Mouse (Mus musculus): ENCODE data around the gene Dhfr.
A peak's percentile ranks its signal among the peaks of the same experiment; 100 is the strongest.
"Not testable (repeated sequence)": the region's sequence is repeated elsewhere in the genome, so short reads cannot be mapped to it uniquely, and the experiment has no call there.

The Dhfr gene

GRCm38 (mm10) chr13:92354456-92355271 is at the start of gene Dhfr, which contains the start of gene Msh3:
TSS of gene Dhfr (plus strand) at chr13:92354726.
TSS of gene Msh3 (minus strand) at chr13:92355003.
- peak; percentile 95 to 97 for DNase-seq (ENCODE audit: low spot score in 2 of 2)

- no peak for DNase-seq (ENCODE audit: low spot score in 2 of 2)
Measured at GRCm38 (mm10) chr13:92305680-92306079, 48.8 kb upstream of the Dhfr start, which contains the start of gene Gm20379. TSS of gene Gm20379 (plus strand) at chr13:92305980.

GRCm38 (mm10) chr13:92314613-92315012 is 39.9 kb upstream of the Dhfr start:
- no peak for DNase-seq (ENCODE audit: low spot score in 2 of 2)

GRCm38 (mm10) chr13:92320770-92321169 is 33.8 kb upstream of the Dhfr start:
- peak in 1 of 2 experiments; percentile 10 for DNase-seq (ENCODE audit: low spot score in 2 of 2)

DNA sequence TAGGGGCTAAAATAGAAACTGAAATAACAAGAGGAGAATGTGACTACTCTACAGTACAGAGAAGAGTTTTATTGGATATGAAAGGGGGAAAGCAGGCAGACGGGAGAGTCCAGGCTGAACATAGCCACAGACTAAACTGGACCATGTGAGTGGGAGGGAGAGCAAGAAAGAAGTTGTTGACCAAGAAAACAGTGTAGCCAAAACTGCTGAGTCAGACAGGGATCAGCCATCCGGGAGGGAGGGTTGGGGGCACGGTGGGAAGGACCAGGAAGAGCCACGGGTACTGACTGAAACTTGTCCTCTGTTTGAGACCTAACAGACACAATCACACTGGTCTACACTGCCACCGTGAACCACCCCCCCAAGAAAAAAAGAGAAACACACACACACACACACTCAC is 28.5 kb upstream of the Dhfr start:
- no peak for DNase-seq (ENCODE audit: low spot score in 2 of 2)

- no peak for DNase-seq (ENCODE audit: low spot score in 2 of 2)
Measured at GRCm38 (mm10) chr13:92328000-92328399, 26.5 kb upstream of the Dhfr start.

- DNase-seq (ENCODE audit: low spot score in 2 of 2): no peak
Measured at GRCm38 (mm10) chr13:92330621-92331020, 23.9 kb upstream of the Dhfr start.

DNA sequence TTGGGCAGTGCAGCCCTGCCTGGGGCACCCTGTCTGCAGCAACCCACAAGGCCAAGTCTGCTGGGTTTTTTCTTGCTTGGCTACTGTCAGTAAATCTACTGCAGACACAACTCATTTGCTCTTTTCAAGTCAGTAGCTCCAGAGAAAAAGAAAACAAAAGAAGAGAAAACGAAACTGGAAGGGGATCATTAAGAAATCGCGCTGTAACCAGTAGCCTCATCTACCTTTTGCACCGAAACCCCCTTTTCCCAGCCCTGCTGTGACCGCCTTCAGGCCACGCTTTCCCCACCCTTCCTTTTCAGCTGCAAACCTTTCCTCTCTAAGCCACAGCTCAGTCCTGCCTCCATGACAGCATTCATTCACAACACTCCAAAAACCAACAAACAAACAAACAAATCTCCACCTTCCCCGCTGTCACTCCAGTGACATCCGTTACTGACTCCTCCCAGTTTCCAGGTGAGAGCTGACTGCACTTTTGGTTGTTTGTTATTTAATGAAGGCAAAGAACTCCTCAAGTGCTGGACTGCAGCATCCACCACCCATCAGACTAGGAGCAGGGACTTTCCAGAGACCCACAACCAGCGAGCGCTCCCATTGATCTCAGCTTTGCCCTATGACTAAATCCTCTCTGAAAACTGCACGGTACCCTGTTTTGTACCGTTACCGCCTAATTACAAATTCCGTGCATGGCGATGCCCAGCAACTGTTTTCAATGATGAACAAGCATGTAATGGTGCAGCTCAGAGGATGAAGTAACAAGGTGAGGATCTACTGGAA is 22.2 kb upstream of the Dhfr start:
- no peak for DNase-seq (ENCODE audit: low spot score in 2 of 2)

DNA sequence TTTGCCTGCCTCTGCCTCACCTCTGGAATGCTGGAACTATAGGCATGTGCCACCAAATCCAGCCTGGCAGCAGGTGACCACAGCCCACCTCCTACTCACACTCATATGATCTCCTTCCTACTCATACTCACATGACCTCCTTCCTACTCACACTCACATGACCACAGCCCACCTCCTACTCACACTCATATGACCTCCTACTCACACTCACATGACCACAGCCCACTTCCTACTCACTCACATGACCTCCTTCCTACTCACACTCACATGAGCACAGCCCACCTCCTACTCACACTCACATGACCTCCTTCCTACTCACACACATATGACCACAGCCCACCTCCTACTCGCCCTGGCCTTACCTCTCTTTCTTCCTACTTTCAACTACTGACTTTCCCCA is 17.7 kb upstream of the Dhfr start:
- no peak for DNase-seq (ENCODE audit: low spot score in 2 of 2)

GRCm38 (mm10) chr13:92337773-92338462 is 16.6 kb upstream of the Dhfr start:
- DNase-seq (ENCODE audit: low spot score in 2 of 2): no peak

DNA sequence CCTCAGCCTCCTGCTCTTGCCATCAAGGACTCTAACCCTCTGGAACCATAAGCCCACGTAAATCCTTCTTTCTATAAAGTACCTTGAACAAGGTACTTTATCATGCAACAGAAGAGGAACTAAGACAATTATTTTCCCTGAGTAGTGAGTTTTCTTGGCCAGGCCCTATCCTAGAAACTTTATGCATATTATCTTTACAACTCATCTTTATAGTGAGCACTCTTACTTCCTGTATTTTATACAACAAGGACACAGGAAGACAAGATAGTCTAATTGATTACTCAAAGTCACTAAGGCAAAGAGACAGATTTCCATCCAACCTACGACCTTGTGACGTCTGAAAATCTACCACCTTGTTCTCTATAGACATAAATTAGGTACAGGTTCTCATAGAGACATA is 14.7 kb upstream of the Dhfr start:
- no peak for DNase-seq (ENCODE audit: low spot score in 2 of 2)

DNA sequence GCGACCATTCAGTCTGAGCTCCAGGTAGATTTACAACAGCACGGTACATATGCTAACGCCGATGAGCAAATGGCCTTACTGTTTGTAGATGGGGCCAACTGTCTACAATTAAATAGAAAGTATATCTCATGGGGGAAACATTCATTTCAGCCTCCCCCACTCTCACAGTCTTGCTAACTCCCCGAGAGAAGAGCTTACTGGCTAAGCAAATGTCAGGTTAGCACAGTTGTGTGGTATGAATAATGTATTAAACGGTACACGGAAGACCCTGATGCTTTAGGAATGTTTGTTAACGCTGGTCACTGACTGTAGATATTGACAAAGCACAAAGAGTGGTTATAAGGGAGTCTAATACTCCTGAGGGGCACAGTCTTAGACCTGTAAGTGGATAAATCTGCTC is 10.5 kb upstream of the Dhfr start:
- DNase-seq (ENCODE audit: low spot score in 2 of 2): no peak

DNA sequence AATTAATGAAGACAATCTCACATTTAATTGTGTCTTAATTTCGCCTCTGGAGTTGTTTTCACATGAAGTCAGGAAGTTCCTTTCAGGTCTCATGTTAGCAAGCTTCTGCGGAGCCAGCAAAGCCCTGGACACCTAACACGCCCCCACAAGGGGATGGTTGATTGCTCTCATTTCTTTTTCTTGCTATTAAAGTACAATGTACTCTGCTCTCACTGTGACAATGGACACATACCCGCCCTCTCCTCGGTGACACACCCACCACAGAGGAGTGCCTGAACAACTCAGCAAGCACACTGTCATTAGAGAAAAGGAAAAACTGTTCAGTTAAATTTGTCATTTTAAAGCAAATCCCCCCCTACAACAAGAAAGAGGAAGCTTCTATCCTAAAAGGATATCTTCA is 8.2 kb upstream of the Dhfr start:
- DNase-seq (ENCODE audit: low spot score in 2 of 2): no peak

- DNase-seq (ENCODE audit: low spot score in 2 of 2): no peak
Measured at GRCm38 (mm10) chr13:92351100-92351499, 3.4 kb upstream of the Dhfr start.

- DNase-seq (ENCODE audit: low spot score in 2 of 2): no peak
Measured at GRCm38 (mm10) chr13:92353956-92354355, 570 bp upstream of the Dhfr start.

DNA sequence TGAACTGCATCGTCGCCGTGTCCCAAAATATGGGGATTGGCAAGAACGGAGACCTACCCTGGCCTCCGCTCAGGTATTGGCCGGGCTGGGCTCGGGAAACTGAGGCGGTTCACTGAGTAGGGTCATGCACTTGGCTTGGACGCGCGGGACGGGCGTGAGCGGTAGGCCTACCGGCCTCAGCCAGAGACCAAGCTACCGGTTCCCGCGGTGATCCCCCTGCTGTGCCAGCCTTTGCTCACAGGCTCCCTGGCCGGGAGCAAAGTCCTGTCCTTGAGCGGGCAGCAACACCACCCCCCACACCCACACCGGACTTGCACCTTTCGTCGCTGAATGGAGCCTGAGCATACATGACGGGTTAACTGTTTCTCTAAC is 732 bp downstream of the Dhfr start:
- peak in 1 of 2 experiments; percentile 22 for DNase-seq (ENCODE audit: low spot score in 2 of 2)

DNA sequence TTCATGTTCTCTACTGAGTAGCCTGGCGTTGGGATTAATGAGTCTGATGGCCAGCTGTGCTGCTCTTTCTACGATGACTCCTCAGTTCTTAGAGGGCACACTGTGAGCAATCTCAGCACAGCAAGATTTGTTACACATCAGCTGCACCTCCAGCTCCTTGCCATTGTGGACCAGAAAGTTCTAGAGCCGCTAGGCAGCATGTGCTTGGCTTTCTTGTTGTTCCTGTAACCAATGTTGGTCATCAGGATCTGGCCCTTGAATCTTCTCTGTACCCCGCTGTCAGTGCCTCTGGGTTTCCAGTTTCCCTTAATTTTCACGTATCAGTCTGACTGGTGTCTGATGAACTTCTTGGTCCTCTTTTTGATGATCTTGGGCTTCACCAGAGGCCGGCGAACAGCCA is 1.9 kb downstream of the Dhfr start:
- DNase-seq (ENCODE audit: low spot score in 2 of 2): no peak

GRCm38 (mm10) chr13:92357644-92358043 is 3.1 kb downstream of the Dhfr start:
- no peak for DNase-seq (ENCODE audit: low spot score in 2 of 2)

DNA sequence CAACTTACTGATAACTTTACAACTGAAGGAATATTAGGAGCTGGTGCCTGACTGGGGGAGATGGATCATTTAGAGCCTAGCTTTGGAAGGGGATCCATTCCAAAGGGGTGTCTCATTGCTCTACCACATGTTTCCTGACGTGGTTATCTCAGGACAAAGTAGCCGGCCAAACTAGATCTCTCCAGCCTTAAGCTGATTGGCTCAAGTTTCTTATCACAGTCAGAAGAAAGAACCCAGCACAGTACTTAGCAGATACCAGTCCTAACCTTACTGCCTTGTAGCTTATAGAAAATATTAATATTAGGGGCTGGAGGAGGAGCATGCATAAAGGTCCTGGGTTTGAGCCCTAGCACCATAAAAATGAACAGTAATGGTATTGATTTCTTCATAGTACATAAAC is 7.1 kb downstream of the Dhfr start:
- no peak for DNase-seq (ENCODE audit: low spot score in 2 of 2)

GRCm38 (mm10) chr13:92365312-92365711 is 10.8 kb downstream of the Dhfr start:
- DNase-seq (ENCODE audit: low spot score in 2 of 2): no peak

DNA sequence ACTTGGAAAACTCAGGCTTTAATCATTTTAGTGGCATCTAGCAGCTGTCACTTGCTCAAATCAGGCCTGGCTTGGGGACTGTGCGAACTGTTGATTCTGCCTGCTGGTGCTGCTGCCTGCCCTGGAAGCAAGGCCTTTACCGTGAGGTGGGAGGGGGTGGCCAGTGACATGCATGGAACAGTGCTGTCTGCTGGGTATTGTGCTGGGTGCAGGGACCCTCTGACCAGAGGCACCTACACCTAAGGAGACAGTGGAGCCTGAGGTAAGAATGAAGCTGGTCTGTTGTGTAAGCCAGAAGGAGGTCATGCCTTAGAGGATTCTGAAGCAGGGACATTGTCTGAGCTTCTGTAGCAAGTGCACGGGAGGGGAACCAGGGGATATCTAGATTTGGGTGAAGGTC is 16.3 kb downstream of the Dhfr start:
- DNase-seq (ENCODE audit: low spot score in 2 of 2): no peak

GRCm38 (mm10) chr13:92371466-92371865 is 16.9 kb downstream of the Dhfr start:
- not testable (repeated sequence) for DNase-seq (ENCODE audit: low spot score in 2 of 2)
